Mouse (Mus musculus): ENCODE results near the gene Naa50. TPM values are rescaled to one million over a fixed set of nuclear protein-coding genes. Genes with fewer than 3 reads are reported as not detected.

The Naa50 gene
- 10 to 100 TPM; 53.8 to 59.1 TPM for total RNA-seq (2021)

DNA sequence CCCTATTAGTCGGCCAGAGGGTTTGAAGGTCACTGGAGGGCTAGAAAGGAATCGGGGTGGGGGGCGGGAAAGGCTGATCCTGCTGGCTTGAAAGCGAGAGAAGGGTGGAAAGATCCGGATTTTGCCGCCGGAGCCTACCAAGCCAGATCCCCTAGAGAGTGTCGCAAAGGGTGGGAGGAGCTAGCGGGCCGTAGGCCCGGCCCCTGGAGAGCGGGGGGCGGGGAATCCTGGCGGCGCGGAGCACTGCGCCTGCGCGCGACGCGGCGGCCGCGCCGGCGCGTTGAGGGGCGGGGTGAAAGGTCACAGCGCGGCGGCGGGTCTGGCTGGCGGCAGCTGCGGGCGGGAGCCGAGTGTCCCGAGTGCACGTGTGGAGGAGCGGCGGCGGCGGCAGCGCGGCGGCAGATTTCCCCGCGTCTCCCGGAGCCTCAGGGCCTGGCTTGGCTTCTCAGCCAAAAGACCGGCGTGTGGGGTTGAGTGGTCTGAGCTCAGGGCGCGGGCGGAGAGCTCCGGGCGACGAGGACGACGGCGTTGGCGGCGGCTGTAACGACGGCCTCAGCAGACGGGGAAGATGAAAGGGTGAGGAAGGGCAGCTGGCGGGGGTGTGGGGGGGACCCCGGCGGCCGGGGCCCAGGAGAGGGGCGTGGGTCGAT, at the start of gene Naa50, which contains the start of gene Atp6v1a:
Naa50 (plus strand) TSS at position 295 of the 650 bp plus-strand sequence.
Atp6v1a (minus strand) TSS at position 170 of the 650 bp plus-strand sequence.
- DNase-seq: peak; percentile 89 to 95
- intact Hi-C loops (cut with DNase I): loop anchor here (2.0 to 10.0 kb wide), 2 partner anchors 33 to 225 kb away; partner anchors contain the start of gene Usf3

DNA sequence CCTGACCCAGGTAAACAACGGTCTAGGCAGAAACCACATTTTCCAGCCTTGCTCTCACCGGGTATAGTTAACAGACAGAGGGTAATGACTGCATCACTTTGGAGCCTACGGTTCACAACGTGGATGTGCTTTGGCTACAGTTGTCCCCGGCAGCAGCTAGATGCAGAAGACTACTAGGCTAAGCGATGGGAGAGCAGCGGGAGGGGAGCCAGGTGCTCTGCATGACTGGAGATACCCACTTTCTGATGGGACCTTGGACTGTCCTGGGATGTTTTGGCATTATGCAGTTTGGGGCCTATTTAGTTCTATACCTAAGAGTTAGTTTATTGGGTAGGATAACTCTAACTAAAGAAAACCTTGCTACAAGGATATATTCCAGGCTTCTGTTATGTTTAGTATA, 40.3 kb upstream of the Naa50 start:
- no peak for DNase-seq
- intact Hi-C loops (cut with DNase I): no loop called here

- no peak for DNase-seq
- intact Hi-C loops (cut with DNase I): no loop called here
These were observed 38.4 kb upstream of the Naa50 start for GRCm38 (mm10) chr16:44101181-44101710.

GRCm38 (mm10) chr16:44102925-44103324, 36.7 kb upstream of the Naa50 start:
- intact Hi-C loops (cut with DNase I): no loop called here
- DNase-seq: no peak

DNA sequence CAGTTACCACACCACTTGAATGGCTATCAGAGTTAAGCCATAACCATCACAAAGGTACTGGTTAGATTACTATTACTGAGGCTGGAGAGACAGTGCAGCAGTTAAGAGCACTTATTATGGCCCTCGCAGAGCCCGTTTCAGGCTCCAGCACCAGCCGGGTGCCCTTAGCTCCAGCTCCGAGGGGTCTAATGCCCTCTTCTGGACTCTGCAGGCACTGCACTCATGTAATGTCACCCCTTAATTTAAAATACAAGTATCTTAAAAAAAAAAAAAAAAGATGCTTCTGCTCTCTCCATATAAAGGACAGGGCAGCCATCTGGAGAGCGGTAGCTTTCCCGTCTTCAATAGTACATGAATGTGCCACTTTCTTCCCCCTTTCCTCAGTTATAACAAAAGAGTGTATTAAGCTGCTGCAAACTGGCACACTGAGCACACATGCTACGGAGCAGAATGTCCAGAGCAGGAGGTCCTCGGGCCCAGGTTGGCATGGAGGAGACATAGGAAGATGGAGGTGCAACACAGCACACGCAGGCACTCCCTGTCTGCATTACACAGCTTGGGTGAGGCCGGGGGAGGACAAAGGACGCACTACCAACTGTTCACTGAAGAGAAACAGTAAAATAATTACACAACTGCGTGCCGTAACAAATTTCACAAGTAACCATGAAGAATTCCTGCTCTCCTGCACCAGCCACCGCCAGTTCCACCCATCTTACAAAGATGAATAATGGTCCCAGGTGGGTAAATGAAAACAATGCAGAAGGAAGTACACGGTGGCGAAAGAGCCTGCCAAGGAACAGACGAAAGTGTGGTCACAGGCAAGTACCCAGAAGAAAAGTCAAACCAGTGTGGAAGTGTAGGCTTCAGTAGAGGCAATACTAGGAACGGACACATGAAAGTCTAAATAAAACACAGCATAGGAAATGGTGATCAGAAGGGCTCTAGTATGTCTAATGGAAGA, 35.5 kb upstream of the Naa50 start:
- no peak for DNase-seq
- intact Hi-C loops (cut with DNase I): no loop called here

GRCm38 (mm10) chr16:44105211-44105610, 34.4 kb upstream of the Naa50 start:
- intact Hi-C loops (cut with DNase I): no loop called here

DNA sequence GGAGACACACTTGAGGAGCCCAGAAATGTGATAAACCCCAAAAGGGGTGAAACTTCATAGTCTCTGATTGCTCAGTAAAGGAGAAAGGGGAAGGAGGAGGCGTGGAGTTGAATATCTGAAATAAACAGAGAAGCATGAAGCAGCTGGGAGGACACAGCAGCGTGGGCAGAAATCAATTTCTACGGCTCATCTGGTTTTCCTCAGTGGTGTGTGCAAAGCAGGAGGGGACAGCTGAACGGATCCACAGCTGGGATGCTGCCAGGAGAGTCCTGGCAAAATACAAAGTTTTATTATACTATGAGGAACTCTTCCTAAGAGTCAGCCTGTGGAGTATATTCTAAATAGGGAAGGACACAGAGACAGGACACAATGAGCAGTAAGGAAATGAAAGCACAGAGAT, 30.6 kb upstream of the Naa50 start:
- intact Hi-C loops (cut with DNase I): no loop called here
- no peak for DNase-seq

More at GRCm38 (mm10) chr16:44105211-44105610, 34.4 kb upstream of the Naa50 start:
- DNase-seq: no peak

DNA sequence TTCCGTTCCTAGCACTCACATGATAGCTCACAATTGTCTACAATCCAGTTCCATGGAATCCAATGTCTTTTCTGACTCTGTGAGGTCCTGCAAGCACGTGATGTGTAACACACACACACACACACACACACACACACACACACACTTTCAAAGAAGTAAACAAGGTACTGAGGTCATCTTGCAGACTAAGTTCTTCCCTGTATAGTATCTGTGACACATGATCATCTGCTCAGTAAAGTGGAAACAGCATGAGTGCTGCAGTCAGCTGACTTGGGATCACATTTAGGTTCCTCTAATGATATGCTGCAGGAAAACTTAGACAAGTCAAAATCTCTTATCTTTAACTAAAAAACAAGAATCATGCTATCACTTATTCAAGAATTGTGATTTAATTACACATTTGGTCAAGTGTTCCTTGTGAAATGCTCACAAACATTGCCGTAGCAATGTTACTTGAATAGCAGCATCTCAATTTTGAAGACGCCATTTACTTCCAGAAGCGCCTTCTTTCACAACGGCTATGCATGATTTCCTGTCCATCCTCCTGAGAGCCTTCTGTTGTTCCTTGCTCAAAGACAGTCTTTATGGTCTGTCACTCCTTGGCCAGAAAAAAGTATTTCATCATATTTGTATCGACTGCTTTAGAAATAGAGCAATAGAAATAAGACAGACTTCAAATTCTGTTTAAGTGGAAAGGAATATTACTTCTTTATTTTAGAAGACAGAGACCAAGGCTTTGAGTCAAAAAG, 19.7 kb upstream of the Naa50 start:
- intact Hi-C loops (cut with DNase I): no loop called here

DNA sequence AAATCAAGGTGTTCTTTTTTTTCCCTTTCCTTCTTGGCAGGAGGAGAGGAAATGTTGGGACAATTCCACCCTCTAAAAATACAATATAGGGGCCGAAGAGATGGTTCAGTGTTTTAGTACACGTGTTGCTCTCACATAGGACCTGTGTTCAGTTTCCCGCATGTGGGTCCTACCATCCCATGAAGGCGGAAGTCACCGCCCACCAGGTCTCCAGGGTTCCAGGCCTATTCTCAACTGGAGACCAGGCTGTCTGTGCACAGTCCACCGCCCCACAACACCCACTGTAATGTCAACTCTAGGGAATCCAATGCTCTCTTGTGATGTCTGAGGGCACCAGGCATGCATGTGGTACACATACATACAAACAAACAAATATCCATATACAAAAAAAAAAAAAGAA, 17.5 kb upstream of the Naa50 start:
- intact Hi-C loops (cut with DNase I): no loop called here

More for the DNA sequence above, 19.7 kb upstream of the Naa50 start:
- DNase-seq: no peak

DNA sequence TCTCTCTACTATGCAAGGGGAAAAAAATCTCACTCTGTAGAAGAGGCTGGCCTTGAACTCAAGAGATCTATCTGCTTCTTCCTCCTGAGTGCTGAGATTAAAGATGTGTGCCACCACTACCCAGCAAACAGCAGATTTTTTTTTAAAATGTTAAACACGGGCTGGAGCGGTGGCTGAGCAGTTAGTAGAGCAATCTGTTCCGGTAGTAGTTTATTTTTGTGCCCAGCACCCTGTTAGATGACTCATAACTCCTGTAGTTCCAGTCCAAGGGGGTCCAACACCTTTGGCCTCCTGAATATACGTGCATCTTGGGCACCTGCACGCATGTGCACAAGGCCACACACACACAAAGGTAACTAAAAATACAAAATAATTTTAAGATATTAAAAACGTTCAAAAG, 17.1 kb upstream of the Naa50 start:
- no peak for DNase-seq
- intact Hi-C loops (cut with DNase I): no loop called here

More for the DNA sequence above, 17.5 kb upstream of the Naa50 start:
- no peak for DNase-seq

DNA sequence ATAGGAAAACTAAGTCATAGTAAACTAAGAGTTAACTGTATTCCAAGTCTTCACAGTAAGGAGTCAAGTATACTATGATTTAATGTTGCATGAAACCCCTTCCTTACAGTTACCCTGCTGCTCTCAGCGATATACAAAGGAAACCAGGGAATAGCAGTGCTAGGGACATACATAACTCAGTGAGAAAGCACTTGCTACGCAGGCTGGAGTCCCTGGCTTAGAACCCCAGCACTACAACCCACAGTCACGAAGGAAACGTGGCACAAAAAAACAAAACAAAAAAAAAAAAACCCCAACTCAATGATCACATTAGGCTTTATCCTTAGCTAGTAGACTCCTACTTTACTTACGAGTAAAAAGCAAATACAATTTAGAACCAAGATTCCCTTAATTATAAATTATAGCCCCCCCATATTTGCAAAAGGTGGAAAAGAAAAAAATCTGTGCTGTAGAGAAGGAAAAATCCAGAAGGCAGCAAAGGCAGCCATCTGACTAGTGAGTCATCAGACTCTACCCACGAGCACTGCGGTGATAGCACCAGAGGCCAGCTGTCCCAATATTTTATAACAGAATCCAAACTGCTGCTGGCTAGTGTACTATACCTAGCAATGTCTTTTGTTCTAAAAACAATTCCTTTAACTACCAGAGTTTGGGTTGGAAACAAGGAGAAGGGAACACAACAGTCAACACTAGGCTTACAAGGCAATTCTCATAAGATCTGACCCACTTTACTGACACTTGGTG, 16.5 kb upstream of the Naa50 start:
- intact Hi-C loops (cut with DNase I): no loop called here
- DNase-seq: no peak

GRCm38 (mm10) chr16:44123786-44124185, 15.8 kb upstream of the Naa50 start:
- no peak for DNase-seq
- intact Hi-C loops (cut with DNase I): no loop called here

- intact Hi-C loops (cut with DNase I): no loop called here
- no peak for DNase-seq
These were observed 14.9 kb upstream of the Naa50 start for GRCm38 (mm10) chr16:44124713-44125112.

- DNase-seq: no peak
- intact Hi-C loops (cut with DNase I): no loop called here
These were observed 14.2 kb upstream of the Naa50 start for GRCm38 (mm10) chr16:44125436-44125835.

GRCm38 (mm10) chr16:44126437-44126836, 13.2 kb upstream of the Naa50 start:
- DNase-seq: no peak

GRCm38 (mm10) chr16:44132300-44132699, 7.3 kb upstream of the Naa50 start:
- intact Hi-C loops (cut with DNase I): no loop called here
- no peak for DNase-seq

More at GRCm38 (mm10) chr16:44126437-44126836, 13.2 kb upstream of the Naa50 start:
- intact Hi-C loops (cut with DNase I): no loop called here

GRCm38 (mm10) chr16:44133187-44133586, 6.4 kb upstream of the Naa50 start:
- intact Hi-C loops (cut with DNase I): no loop called here
- no peak for DNase-seq

DNA sequence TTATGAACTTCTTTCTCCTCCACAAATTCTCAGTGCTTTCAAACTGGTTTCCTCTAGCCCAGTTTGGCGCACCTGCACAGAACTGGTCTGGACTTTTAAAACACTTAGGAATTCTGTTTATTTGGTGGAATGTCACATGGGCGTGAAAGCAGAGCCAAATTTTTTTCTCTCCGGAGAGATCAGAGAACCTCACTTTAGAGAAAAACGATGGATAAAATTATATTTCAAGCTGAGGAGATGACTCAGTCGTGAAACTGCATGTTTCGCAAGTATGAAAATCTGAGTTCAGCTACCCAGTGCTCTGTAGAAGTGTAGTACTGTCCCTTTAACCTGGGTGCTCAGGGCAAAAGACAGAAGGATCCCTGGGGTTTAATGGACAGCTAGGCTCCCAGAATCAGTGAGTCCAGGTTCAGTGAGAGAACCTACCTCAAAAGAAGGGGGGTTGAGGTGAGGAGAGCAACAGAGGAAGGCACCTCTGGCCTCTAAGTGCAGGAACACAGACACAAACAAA, 3.1 kb upstream of the Naa50 start:
- DNase-seq: no peak
- intact Hi-C loops (cut with DNase I): no loop called here

- intact Hi-C loops (cut with DNase I): no loop called here
- DNase-seq: peak in 1 of 2 experiments; percentile 19
These were observed 1.2 kb upstream of the Naa50 start for GRCm38 (mm10) chr16:44138377-44138978.
